ENCODE assay signal across 8 mouse cellular contexts in the genomic region with DNA sequence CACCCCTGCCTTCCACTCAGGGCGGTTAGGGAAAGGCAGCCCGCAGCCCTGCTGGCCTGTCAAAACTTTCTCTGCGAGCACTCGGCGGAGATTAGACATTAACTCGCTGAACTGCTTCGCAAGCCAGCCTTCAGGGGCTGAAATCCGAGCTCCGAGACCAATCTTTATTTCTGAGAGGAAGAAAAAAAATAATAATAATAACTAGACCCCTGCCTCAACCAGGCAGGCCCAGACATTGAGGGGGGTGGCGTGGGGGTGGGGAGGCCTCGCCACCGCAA. TPM values are rescaled to one million over a fixed set of nuclear protein-coding genes. Genes with fewer than 3 reads are reported as not detected.
DNase-seq lines count a peak whose midpoint lies in the region; ATAC-seq and TF ChIP-seq lines count a peak whose summit lies in the region.

No protein-coding gene starts in this region.

- H3K4me2 ChIP-seq in neural tube, embryonic 11.5 days (ENCODE audit: low read depth) = peak overlapping the region; percentile 84
- peak overlapping the region; percentile 83 for H3K4me2 ChIP-seq in hindbrain, embryonic 15.5 days
- peak overlapping the region; percentile 83 for H3K4me2 ChIP-seq in liver, postnatal 0 days (ENCODE audit: low read depth, low read length)
- H3K4me2 ChIP-seq in stomach, embryonic 14.5 days (replicated peaks; ENCODE audit: low read depth, low read length) = peak overlapping the region; percentile 85

- TF ChIP-seq CTCF in liver, postnatal 0 days (IDR thresholded peaks at IDR 0.05; ENCODE audit: low read depth) = no peak

- no peak for ATAC-seq in neural tube, embryonic 11.5 days (ENCODE audit: insufficient read depth, low FRiP score, low TSS enrichment)
- ATAC-seq in hindbrain, embryonic 15.5 days (ENCODE audit: low FRiP score, low read depth) = no peak
- ATAC-seq in liver, postnatal 0 days = no peak
- ATAC-seq in stomach, embryonic 14.5 days (ENCODE audit: insufficient number of reproducible peaks, insufficient read depth, low FRiP score, low read depth) = no peak

- H3K36me3 ChIP-seq in neural tube, embryonic 11.5 days (ENCODE audit: control insufficient read depth, insufficient read depth, low read length) = no peaks in the 10 kb centered on the region
- H3K36me3 ChIP-seq in hindbrain, embryonic 15.5 days = no peaks in the 10 kb centered on the region
- H3K36me3 ChIP-seq in liver, postnatal 0 days (replicated peaks; ENCODE audit: insufficient read depth, low read length) = no peaks in the 10 kb centered on the region
- no peaks in the 10 kb centered on the region for H3K36me3 ChIP-seq in stomach, embryonic 14.5 days (ENCODE audit: control insufficient read depth, insufficient read depth, low read length)

- WGBS in neural tube, embryonic 11.5 days = under 1% methylated on average over 12 of the region's 12 CpGs
- 2% methylated on average over 12 of the region's 12 CpGs for WGBS in hindbrain, embryonic 15.5 days
- WGBS in liver, postnatal 0 days (ENCODE audit: insufficient replicate concordance) = under 1% methylated on average over 11 of the region's 12 CpGs
- WGBS in stomach, embryonic 14.5 days = 2% methylated on average over 12 of the region's 12 CpGs

- peak overlapping the region; percentile 83 for H3K4me3 ChIP-seq in neural tube, embryonic 11.5 days (ENCODE audit: low read depth, low read length)
- H3K4me3 ChIP-seq in brown adipose tissue, adult 24 weeks (ENCODE audit: insufficient read depth, low read depth, low read length) = peak overlapping the region; percentile 96
- peak overlapping the region; percentile 53 for H3K4me3 ChIP-seq in hindbrain, embryonic 15.5 days
- H3K4me3 ChIP-seq in liver, postnatal 0 days (ENCODE audit: low read depth, low read length) = peak overlapping the region; percentile 64
- H3K4me3 ChIP-seq in stomach, embryonic 14.5 days (ENCODE audit: low read depth, low read length) = peak overlapping the region; percentile 76

- no peaks in the 10 kb centered on the region for H3K27me3 ChIP-seq in neural tube, embryonic 11.5 days (ENCODE audit: control insufficient read depth, insufficient read depth, low read length)
- no peaks in the 10 kb centered on the region for H3K27me3 ChIP-seq in hindbrain, embryonic 15.5 days
- H3K27me3 ChIP-seq in liver, postnatal 0 days (ENCODE audit: insufficient read depth, low read length) = no peaks in the 10 kb centered on the region
- no peaks in the 10 kb centered on the region for H3K27me3 ChIP-seq in stomach, embryonic 14.5 days (ENCODE audit: control insufficient read depth, insufficient read depth, low read length)

- H3K9me3 ChIP-seq in neural tube, embryonic 11.5 days (ENCODE audit: control insufficient read depth, low read length) = no peaks in the 10 kb centered on the region
- H3K9me3 ChIP-seq in hindbrain, embryonic 15.5 days = no peaks in the 10 kb centered on the region
- H3K9me3 ChIP-seq in liver, postnatal 0 days (ENCODE audit: low read length) = no peaks in the 10 kb centered on the region
- no peaks in the 10 kb centered on the region for H3K9me3 ChIP-seq in stomach, embryonic 14.5 days (ENCODE audit: control insufficient read depth, low read depth, low read length)

- peak overlapping the region; percentile 99 for H3K9ac ChIP-seq in neural tube, embryonic 11.5 days (ENCODE audit: low read length)
- peak overlapping the region; percentile 92 for H3K9ac ChIP-seq in hindbrain, embryonic 15.5 days
- peak overlapping the region; percentile 82 for H3K9ac ChIP-seq in liver, postnatal 0 days (replicated peaks)
- peak overlapping the region; percentile 97 for H3K9ac ChIP-seq in stomach, embryonic 14.5 days (replicated peaks; ENCODE audit: low read depth, low read length)

- peaks cover 26% of the 10 kb centered on the region for H3K4me1 ChIP-seq in neural tube, embryonic 11.5 days (ENCODE audit: control insufficient read depth, insufficient read depth, low read length)
- H3K4me1 ChIP-seq in brown adipose tissue, adult 24 weeks (ENCODE audit: control insufficient read depth, insufficient read depth, insufficient read length, low read length) = peaks cover 12% of the 10 kb centered on the region; the same call in 1 of the 2 replicates
- peaks cover 64% of the 10 kb centered on the region for H3K4me1 ChIP-seq in hindbrain, embryonic 15.5 days (replicated peaks)
- peaks cover 21% of the 10 kb centered on the region for H3K4me1 ChIP-seq in liver, postnatal 0 days (ENCODE audit: insufficient read depth)
- peaks cover 29% of the 10 kb centered on the region; the same call in 1 of the 2 replicates for H3K4me1 ChIP-seq in stomach, embryonic 14.5 days (ENCODE audit: control insufficient read depth, insufficient read depth, low read length)

- TF ChIP-seq EP300 in liver, postnatal 0 days (IDR thresholded peaks at IDR 0.05; ENCODE audit: low read depth) = no peak

- peak overlapping the region; percentile 100 for H3K27ac ChIP-seq in neural tube, embryonic 11.5 days (ENCODE audit: low read depth, low read length)
- H3K27ac ChIP-seq in brown adipose tissue, adult 24 weeks (replicated peaks; ENCODE audit: low read depth, low read length) = no peak overlapping the region
- peak overlapping the region; percentile 96 for H3K27ac ChIP-seq in hindbrain, embryonic 15.5 days (replicated peaks)
- peak overlapping the region; percentile 94 for H3K27ac ChIP-seq in liver, postnatal 0 days (ENCODE audit: low read depth)
- H3K27ac ChIP-seq in stomach, embryonic 14.5 days (ENCODE audit: low read length) = peak overlapping the region; percentile 99

- DNase-seq in neural tube, embryonic 11.5 days (ENCODE audit: low spot score) = peak; percentile 60
- no peak for DNase-seq in neural tube, embryonic 10.5 days (ENCODE audit: extremely low spot score, low spot score)
- DNase-seq in liver, postnatal 0 days = peak; percentile 37
- DNase-seq in ovary, postnatal 14 days (ENCODE audit: low spot score) = no peak
- DNase-seq in layer of hippocampus, postnatal 10 days (ENCODE audit: low spot score in 2 of 2) = no peak

RNA-seq across cellular contexts. Expression of gene Macf1, which starts 20.5 kb away (rescaled TPM):
- polyA plus RNA-seq in neural tube, embryonic 11.5 days (2014; fragmentation: Nextera tagmentation; extraction: Ambion mirVana) = 78.2 and 79.1 TPM in 2 replicates
- 74.3 and 90.1 TPM in 2 replicates for polyA plus RNA-seq in brown adipose tissue, adult 24 weeks (2012; ENCODE audit: insufficient read depth, insufficient read length, missing spikeins)
- 69.2 and 71.9 TPM in 2 replicates for polyA plus RNA-seq in hindbrain, embryonic 15.5 days (2015; fragmentation: Nextera tagmentation; extraction: Ambion mirVana)
- polyA plus RNA-seq in liver, postnatal 0 days (2015; fragmentation: Nextera tagmentation; extraction: Ambion mirVana) = 9.8 and 11.3 TPM in 2 replicates
- 86.9 and 88.2 TPM in 2 replicates for polyA plus RNA-seq in stomach, embryonic 14.5 days (2014; fragmentation: Nextera tagmentation; extraction: Ambion mirVana)
- total RNA-seq in layer of hippocampus, postnatal 10 days (2021) = 100 to 1,000 TPM; 242 to 248 TPM

RNA-seq across cellular contexts. Expression of gene Ndufs5, which starts 54.4 kb away (rescaled TPM):
- 337 and 365 TPM in 2 replicates for polyA plus RNA-seq in neural tube, embryonic 11.5 days (2014; fragmentation: Nextera tagmentation; extraction: Ambion mirVana)
- polyA plus RNA-seq in brown adipose tissue, adult 24 weeks (2012; ENCODE audit: insufficient read depth, insufficient read length, missing spikeins) = 1,258 and 1,341 TPM in 2 replicates
- 457 and 489 TPM in 2 replicates for polyA plus RNA-seq in hindbrain, embryonic 15.5 days (2015; fragmentation: Nextera tagmentation; extraction: Ambion mirVana)
- 257 and 261 TPM in 2 replicates for polyA plus RNA-seq in liver, postnatal 0 days (2015; fragmentation: Nextera tagmentation; extraction: Ambion mirVana)
- polyA plus RNA-seq in stomach, embryonic 14.5 days (2014; fragmentation: Nextera tagmentation; extraction: Ambion mirVana) = 297 and 346 TPM in 2 replicates
- 100 to 1,000 TPM; 174 to 175 TPM for total RNA-seq in layer of hippocampus, postnatal 10 days (2021)

Comparison
In these comparisons a context has a peak if more than half of its experiments do, and no peak if none do; other contexts are left out.
1. DNase-seq: peak in neural tube, embryonic 11.5 days (single experiment) and liver, postnatal 0 days (single experiment); none in neural tube, embryonic 10.5 days (single experiment), ovary, postnatal 14 days (single experiment) and layer of hippocampus, postnatal 10 days (0 of 2).
2. Peak in every context shown above with its lines, with median percentiles within 50 percentile points of each other: H3K4me2 ChIP-seq, H3K4me3 ChIP-seq and H3K9ac ChIP-seq.